ENCODE assay signal across 8 mouse cellular contexts in the genomic region with DNA sequence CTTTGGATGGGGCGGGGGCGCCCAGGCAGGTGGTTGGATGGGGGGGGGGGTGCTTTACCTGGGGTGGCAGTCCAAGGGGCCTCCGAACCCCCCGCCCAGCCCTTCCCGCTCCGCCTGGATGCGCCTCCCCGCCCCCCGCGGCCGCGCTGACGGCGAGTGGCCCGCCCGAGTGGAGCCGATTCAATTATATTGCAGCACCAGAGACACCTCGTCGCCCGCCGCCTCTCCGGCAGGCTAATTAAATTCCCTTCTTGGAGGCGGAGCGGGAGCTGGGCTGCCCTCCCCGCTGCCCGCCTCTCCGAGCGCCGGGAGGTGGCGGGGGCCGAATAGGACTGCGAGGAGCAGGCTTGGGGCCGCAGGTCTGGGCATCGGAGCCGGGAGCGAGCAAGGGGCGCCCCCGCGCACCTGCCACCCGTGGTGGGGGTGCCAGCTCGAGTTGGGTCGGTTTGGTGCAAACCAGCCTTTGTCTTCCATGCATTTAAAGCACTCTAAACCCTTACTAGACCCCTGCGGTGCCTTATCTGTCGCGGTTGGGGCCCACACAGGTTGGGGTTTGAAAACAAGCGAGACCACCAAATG. TPM values are rescaled to one million over a fixed set of nuclear protein-coding genes. Genes with fewer than 3 reads are reported as not detected.
DNase-seq lines count a peak whose midpoint lies in the region; ATAC-seq lines count a peak whose summit lies in the region.

No protein-coding gene starts in this region.

- ATAC-seq in forebrain, embryonic 16.5 days = peak; percentile 55
- ATAC-seq in intestine, embryonic 16.5 days = peak; percentile 9
- peak; percentile 5; the same call in 1 of the 2 replicates for ATAC-seq in limb, embryonic 13.5 days (ENCODE audit: low FRiP score, low read depth)
- peak; percentile 43 for ATAC-seq in midbrain, embryonic 16.5 days
- ATAC-seq in stomach, embryonic 15.5 days (ENCODE audit: insufficient read depth, low FRiP score, low read depth) = no peak

- H3K4me3 ChIP-seq in forebrain, embryonic 16.5 days (replicated peaks; ENCODE audit: low read length) = peak overlapping the region; percentile 64
- peak overlapping the region; percentile 68 for H3K4me3 ChIP-seq in intestine, embryonic 16.5 days (ENCODE audit: low read length)
- peak overlapping the region; percentile 61 for H3K4me3 ChIP-seq in limb, embryonic 13.5 days
- peak overlapping the region; percentile 70 for H3K4me3 ChIP-seq in midbrain, embryonic 16.5 days (ENCODE audit: low read depth, low read length)
- peak overlapping the region; percentile 63 for H3K4me3 ChIP-seq in stomach, embryonic 15.5 days (replicated peaks)

- H3K27me3 ChIP-seq in forebrain, embryonic 16.5 days (replicated peaks; ENCODE audit: control insufficient read depth, insufficient read depth, low read length) = no peaks in the 10 kb centered on the region
- no peaks in the 10 kb centered on the region for H3K27me3 ChIP-seq in intestine, embryonic 16.5 days (replicated peaks; ENCODE audit: control insufficient read depth, insufficient read depth, low read length)
- H3K27me3 ChIP-seq in limb, embryonic 13.5 days = peaks cover 19% of the 10 kb centered on the region
- no peaks in the 10 kb centered on the region for H3K27me3 ChIP-seq in midbrain, embryonic 16.5 days (ENCODE audit: control insufficient read depth, insufficient read depth, low read depth, low read length)
- no peaks in the 10 kb centered on the region for H3K27me3 ChIP-seq in stomach, embryonic 15.5 days (replicated peaks)

- WGBS in forebrain, embryonic 16.5 days = under 1% methylated on average over 43 of the region's 46 CpGs
- under 1% methylated on average over 41 of the region's 46 CpGs for WGBS in intestine, embryonic 16.5 days
- under 1% methylated on average over 38 of the region's 46 CpGs for WGBS in limb, embryonic 13.5 days
- under 1% methylated on average over 39 of the region's 46 CpGs for WGBS in midbrain, embryonic 16.5 days
- 1% methylated on average over 39 of the region's 46 CpGs for WGBS in stomach, embryonic 15.5 days

- H3K27ac ChIP-seq in forebrain, embryonic 16.5 days (ENCODE audit: low read length) = peak overlapping the region; percentile 100
- peak overlapping the region; percentile 94 for H3K27ac ChIP-seq in intestine, embryonic 16.5 days (ENCODE audit: low read length)
- peak overlapping the region; percentile 81 for H3K27ac ChIP-seq in limb, embryonic 13.5 days
- H3K27ac ChIP-seq in midbrain, embryonic 16.5 days (ENCODE audit: low read length) = peak overlapping the region; percentile 98
- peak overlapping the region; percentile 94 for H3K27ac ChIP-seq in stomach, embryonic 15.5 days

- H3K4me1 ChIP-seq in forebrain, embryonic 16.5 days (replicated peaks; ENCODE audit: control insufficient read depth, insufficient read depth, low read length) = peaks cover 82% of the 10 kb centered on the region
- H3K4me1 ChIP-seq in intestine, embryonic 16.5 days (ENCODE audit: control insufficient read depth, insufficient read depth, low read length) = peaks cover 81% of the 10 kb centered on the region
- H3K4me1 ChIP-seq in limb, embryonic 13.5 days = peaks cover 84% of the 10 kb centered on the region
- peaks cover 81% of the 10 kb centered on the region for H3K4me1 ChIP-seq in midbrain, embryonic 16.5 days (ENCODE audit: control insufficient read depth, insufficient read depth, low read length)
- peaks cover 81% of the 10 kb centered on the region for H3K4me1 ChIP-seq in stomach, embryonic 15.5 days

- peak overlapping the region; percentile 95 for H3K9ac ChIP-seq in forebrain, embryonic 16.5 days (replicated peaks; ENCODE audit: low read depth, low read length)
- peak overlapping the region; percentile 70 for H3K9ac ChIP-seq in intestine, embryonic 16.5 days (ENCODE audit: low read depth, low read length)
- peak overlapping the region; percentile 70 for H3K9ac ChIP-seq in limb, embryonic 13.5 days
- peak overlapping the region; percentile 85 for H3K9ac ChIP-seq in midbrain, embryonic 16.5 days (ENCODE audit: low read depth, low read length)
- H3K9ac ChIP-seq in stomach, embryonic 15.5 days = peak overlapping the region; percentile 69

- H3K36me3 ChIP-seq in forebrain, embryonic 16.5 days (ENCODE audit: control insufficient read depth, insufficient read depth) = no peaks in the 10 kb centered on the region
- H3K36me3 ChIP-seq in intestine, embryonic 16.5 days (ENCODE audit: control insufficient read depth, insufficient read depth, low read length) = no peaks in the 10 kb centered on the region
- no peaks in the 10 kb centered on the region for H3K36me3 ChIP-seq in limb, embryonic 13.5 days
- no peaks in the 10 kb centered on the region for H3K36me3 ChIP-seq in midbrain, embryonic 16.5 days (ENCODE audit: control insufficient read depth, insufficient read depth, low read length)
- H3K36me3 ChIP-seq in stomach, embryonic 15.5 days = no peaks in the 10 kb centered on the region

- no peaks in the 10 kb centered on the region for H3K9me3 ChIP-seq in forebrain, embryonic 16.5 days (ENCODE audit: control insufficient read depth, low read length)
- no peaks in the 10 kb centered on the region for H3K9me3 ChIP-seq in intestine, embryonic 16.5 days (ENCODE audit: control insufficient read depth, low read length)
- H3K9me3 ChIP-seq in limb, embryonic 13.5 days = no peaks in the 10 kb centered on the region
- no peaks in the 10 kb centered on the region for H3K9me3 ChIP-seq in midbrain, embryonic 16.5 days (replicated peaks; ENCODE audit: control insufficient read depth, low read length, poor library complexity, severe bottlenecking)
- H3K9me3 ChIP-seq in stomach, embryonic 15.5 days = no peaks in the 10 kb centered on the region

- DNase-seq in adrenal gland, adult (ENCODE audit: inconsistent age in 2 of 2, low spot score in 1 of 2) = peak; percentile 70 to 83
- no peak for DNase-seq in adrenal gland, adult 8-10 months
- peak; percentile 36 for DNase-seq in c-Kit-negative CD71-positive TER-119-positive erythroid progenitor cells, embryonic 14.5 days (ENCODE audit: low read depth, low spot score)

- peak overlapping the region; percentile 99 for H3K4me2 ChIP-seq in forebrain, embryonic 16.5 days (ENCODE audit: low read length)
- peak overlapping the region; percentile 99 for H3K4me2 ChIP-seq in intestine, embryonic 16.5 days (ENCODE audit: low read depth, low read length)
- H3K4me2 ChIP-seq in limb, embryonic 13.5 days (replicated peaks) = peak overlapping the region; percentile 99
- H3K4me2 ChIP-seq in midbrain, embryonic 16.5 days (ENCODE audit: low read length) = peak overlapping the region; percentile 98
- peak overlapping the region; percentile 99 for H3K4me2 ChIP-seq in stomach, embryonic 15.5 days

RNA-seq across cellular contexts. Expression of a gene that starts 51.2 kb away (rescaled TPM):
- total RNA-seq in adrenal gland, adult 8-10 months (2022) = 1 to 10 TPM; 5.2 to 10.0 (median 6.5) TPM
- 23.1 and 24.3 TPM in 2 replicates for polyA plus RNA-seq in forebrain, embryonic 16.5 days (2015; fragmentation: Nextera tagmentation; extraction: Ambion mirVana)
- polyA plus RNA-seq in intestine, embryonic 16.5 days (2015; fragmentation: Nextera tagmentation; extraction: Ambion mirVana) = 75.1 and 87.5 TPM in 2 replicates
- polyA plus RNA-seq in limb, embryonic 13.5 days (2015; fragmentation: Nextera tagmentation; extraction: Ambion mirVana) = 104 and 108 TPM in 2 replicates
- 10.7 and 13.3 TPM in 2 replicates for polyA plus RNA-seq in midbrain, embryonic 16.5 days (2015; fragmentation: Nextera tagmentation; extraction: Ambion mirVana)
- 88.1 and 94.7 TPM in 2 replicates for polyA plus RNA-seq in stomach, embryonic 15.5 days (2015; fragmentation: Nextera tagmentation; extraction: Ambion mirVana)
